Mouse (Mus musculus) thymus, postnatal 10 days (tissue): ENCODE data around the gene Dpp9.
"Not testable (repeated sequence)": the region's sequence is repeated elsewhere in the genome, so short reads cannot be mapped to it uniquely, and the experiment has no call there.

Experiments
- DNase-seq, 2 experiments: peaks; one replicate each; pipeline ENCODE4 v3.0.0; 2021; ENCODE audit warnings: low spot score in 2 of 2

Dpp9 gene

GRCm38 (mm10) chr17:56218377-56219191, at the start of gene Dpp9:
Dpp9 (minus strand) TSS chr17:56218905.
- peak; percentile 82 to 84 for DNase-seq

- no peak for DNase-seq
Observed at GRCm38 (mm10) chr17:56266271-56266670, 47.6 kb upstream of the Dpp9 start.

- DNase-seq, result no peak
Observed at GRCm38 (mm10) chr17:56265869-56266268, 47.2 kb upstream of the Dpp9 start.

- no peak for DNase-seq
Observed at GRCm38 (mm10) chr17:56265011-56265410, 46.3 kb upstream of the Dpp9 start.

GRCm38 (mm10) chr17:56264020-56264419, 45.3 kb upstream of the Dpp9 start:
- DNase-seq, result peak; percentile 67 to 84

- no peak for DNase-seq
Observed at GRCm38 (mm10) chr17:56262645-56263094, 44.0 kb upstream of the Dpp9 start.

GRCm38 (mm10) chr17:56261166-56261565, 42.5 kb upstream of the Dpp9 start:
- no peak for DNase-seq

GRCm38 (mm10) chr17:56259301-56260037, 40.8 kb upstream of the Dpp9 start:
- no peak for DNase-seq

- DNase-seq, result not testable (repeated sequence)
Observed at GRCm38 (mm10) chr17:56258812-56259211, 40.1 kb upstream of the Dpp9 start.

GRCm38 (mm10) chr17:56258269-56258668, 39.6 kb upstream of the Dpp9 start:
- not testable (repeated sequence) for DNase-seq

GRCm38 (mm10) chr17:56257181-56257894, 38.6 kb upstream of the Dpp9 start:
- no peak for DNase-seq

- DNase-seq, result peak; percentile 93
Observed at GRCm38 (mm10) chr17:56256239-56256881, 37.7 kb upstream of the Dpp9 start, which contains the start of gene Fem1a. Fem1a (plus strand) TSS chr17:56256810.

- DNase-seq, result peak; percentile 96 to 100
Observed at GRCm38 (mm10) chr17:56255863-56256238, 37.1 kb upstream of the Dpp9 start.

- peak; percentile 44 to 55 for DNase-seq
Observed at GRCm38 (mm10) chr17:56255429-56255828, 36.7 kb upstream of the Dpp9 start.

- no peak for DNase-seq
Observed at GRCm38 (mm10) chr17:56254695-56255094, 36.0 kb upstream of the Dpp9 start.

GRCm38 (mm10) chr17:56251136-56251829, 32.6 kb upstream of the Dpp9 start:
- DNase-seq, result peak in 1 of 2 experiments; percentile 66

- DNase-seq, result no peak
Observed at GRCm38 (mm10) chr17:56245608-56246007, 26.9 kb upstream of the Dpp9 start.

- peak; percentile 72 to 95 for DNase-seq
Observed at GRCm38 (mm10) chr17:56241541-56242401, 23.1 kb upstream of the Dpp9 start.

GRCm38 (mm10) chr17:56233818-56234469, 15.2 kb upstream of the Dpp9 start:
- no peak for DNase-seq
